Mouse (Mus musculus): ENCODE results near the gene Rev1. TPM values are rescaled to one million over a fixed set of nuclear protein-coding genes. Genes with fewer than 3 reads are reported as not detected.
"Not testable (repeated sequence)": the region's sequence is repeated elsewhere in the genome, so short reads cannot be mapped to it uniquely, and the experiment has no call there.

The Rev1 gene
- total RNA-seq, 2 experiments from 2014 or later = 36.7 to 38.6 TPM

- DNase-seq (ENCODE audit: low spot score in 2 of 2) = no peak
Measured at GRCm38 (mm10) chr1:38071326-38071725, 58.3 kb downstream of the Rev1 start.

GRCm38 (mm10) chr1:38067276-38067675 is 62.3 kb downstream of the Rev1 start:
- DNase-seq (ENCODE audit: low spot score in 2 of 2) = no peak

GRCm38 (mm10) chr1:38062156-38062555 is 67.4 kb downstream of the Rev1 start:
- DNase-seq (ENCODE audit: low spot score in 2 of 2) = not testable (repeated sequence)

DNA sequence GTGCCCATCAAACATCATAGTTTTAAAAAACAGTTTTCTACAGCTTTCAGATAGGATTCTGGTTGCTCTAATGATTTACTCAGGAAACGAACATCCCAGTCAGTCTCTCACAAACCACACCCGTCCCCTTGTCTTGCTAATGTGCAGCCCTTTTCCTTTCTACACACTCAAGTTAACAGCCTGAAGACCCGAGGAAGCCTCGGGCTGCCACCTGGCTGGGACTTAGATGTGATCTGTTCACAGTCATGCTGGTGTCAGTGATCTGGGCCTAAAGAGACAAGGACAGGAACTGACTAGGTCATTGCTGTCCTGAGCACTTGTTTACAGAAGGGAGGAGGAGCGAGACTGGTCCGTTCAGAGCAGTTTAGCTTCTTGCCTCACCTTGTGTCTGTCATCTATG is 71.2 kb downstream of the Rev1 start:
- DNase-seq (ENCODE audit: low spot score in 2 of 2) = no peak

DNA sequence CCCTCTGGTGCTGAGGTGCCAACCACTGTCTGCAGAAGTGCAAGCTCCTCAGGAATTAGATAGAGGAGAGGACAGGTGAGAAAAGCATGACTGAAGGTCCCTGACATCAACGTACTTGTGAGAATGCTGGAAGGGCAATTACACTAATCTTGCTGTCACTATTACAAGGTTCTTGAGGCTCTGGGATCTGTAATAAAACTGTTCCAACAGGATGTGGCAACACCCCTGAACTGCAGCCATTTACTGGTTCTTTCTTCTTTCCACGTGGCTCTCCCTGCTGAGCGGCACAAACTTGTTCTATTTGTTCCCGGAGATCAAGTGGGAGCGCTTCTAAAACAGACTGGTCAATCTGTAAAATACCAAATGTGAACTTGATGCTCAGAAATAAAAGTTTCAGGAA is 74.4 kb downstream of the Rev1 start:
- no peak for DNase-seq (ENCODE audit: low spot score in 2 of 2)

GRCm38 (mm10) chr1:38049562-38049961 is 80.0 kb downstream of the Rev1 start:
- no peak for DNase-seq (ENCODE audit: low spot score in 2 of 2)

DNA sequence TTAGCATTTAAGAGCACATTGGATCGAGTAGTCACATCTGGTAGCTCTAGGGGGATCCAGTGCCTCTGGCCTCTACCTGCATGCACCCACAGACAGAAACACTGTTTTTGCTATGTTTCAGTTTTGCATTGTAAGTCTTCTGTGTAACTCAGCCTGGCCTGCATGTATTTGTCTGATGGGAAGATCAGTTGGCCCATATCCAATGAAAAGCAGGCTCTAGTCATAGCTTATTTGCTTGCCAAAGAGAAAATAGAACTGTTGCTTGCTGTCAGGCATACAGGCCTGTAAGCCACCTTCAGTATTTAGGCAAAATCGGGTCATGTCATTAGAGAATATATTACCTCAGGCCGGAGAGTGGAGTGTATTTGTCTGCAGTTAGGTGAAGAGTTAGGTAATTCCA is 81.5 kb downstream of the Rev1 start:
- DNase-seq (ENCODE audit: low spot score in 2 of 2) = no peak

GRCm38 (mm10) chr1:38038898-38039297 is 90.7 kb downstream of the Rev1 start:
- no peak for DNase-seq (ENCODE audit: low spot score in 2 of 2)

- DNase-seq (ENCODE audit: low spot score in 2 of 2) = peak in 1 of 2 experiments; percentile 27
Measured at GRCm38 (mm10) chr1:38037375-38037774, 92.2 kb downstream of the Rev1 start.

DNA sequence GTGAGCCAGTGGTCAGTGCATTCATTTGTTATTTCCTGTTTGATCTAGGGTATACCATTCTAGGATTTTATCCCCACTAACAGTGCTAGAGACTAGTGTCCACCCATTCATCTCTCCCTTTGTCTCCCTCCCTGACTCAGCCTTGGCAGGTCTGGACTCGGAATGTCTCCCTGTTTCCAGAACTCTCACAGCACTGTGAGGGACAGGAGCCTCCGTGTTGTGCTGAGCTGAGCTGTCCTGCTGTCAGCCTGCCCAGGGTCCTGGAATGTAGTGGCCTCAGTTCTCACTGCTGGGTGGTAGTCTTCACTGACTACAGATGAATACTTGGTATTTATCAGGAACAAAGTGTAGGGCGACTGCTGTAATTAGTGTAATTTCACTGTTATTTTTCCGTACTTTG is 94.1 kb downstream of the Rev1 start:
- DNase-seq (ENCODE audit: low spot score in 2 of 2) = no peak

DNA sequence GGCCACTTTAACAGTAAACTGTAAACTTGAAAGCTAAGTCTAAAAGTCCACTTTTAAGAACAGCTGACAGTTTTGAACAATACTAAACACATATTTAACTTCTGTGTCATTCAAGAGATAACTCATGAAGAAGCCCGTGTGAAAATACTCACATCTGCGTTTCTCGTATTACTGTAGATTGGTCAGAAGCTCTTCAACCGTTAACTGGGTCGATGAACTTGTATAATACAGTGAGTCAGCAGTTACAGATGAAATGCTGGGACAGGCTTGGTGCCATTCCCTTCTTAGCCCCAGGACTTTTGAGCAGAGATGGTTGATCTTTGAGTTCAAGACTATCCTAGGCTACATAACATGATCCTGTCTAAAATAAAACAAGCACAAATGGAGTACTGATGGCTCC is 98.2 kb downstream of the Rev1 start:
- no peak for DNase-seq (ENCODE audit: low spot score in 2 of 2)

DNA sequence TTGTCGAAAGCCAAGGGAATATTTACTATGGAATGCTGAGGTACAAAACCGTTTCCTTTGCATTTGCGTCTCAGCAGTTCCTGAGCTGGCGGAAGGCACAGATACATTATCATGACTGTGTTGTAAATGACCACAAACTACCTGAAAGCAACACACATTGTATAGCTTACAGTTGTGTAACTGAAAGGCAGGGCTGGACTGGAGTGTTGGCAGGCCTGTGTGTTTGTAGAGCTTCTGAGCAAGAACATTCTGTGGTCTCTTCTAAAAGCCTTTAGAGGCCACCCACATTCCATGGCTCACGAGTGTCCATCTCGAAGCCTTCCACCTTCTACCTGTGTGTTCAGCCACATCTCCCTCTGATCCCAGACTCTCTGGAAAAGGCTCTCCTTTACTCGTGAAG is 102.3 kb downstream of the Rev1 start:
- DNase-seq (ENCODE audit: low spot score in 2 of 2) = no peak

DNA sequence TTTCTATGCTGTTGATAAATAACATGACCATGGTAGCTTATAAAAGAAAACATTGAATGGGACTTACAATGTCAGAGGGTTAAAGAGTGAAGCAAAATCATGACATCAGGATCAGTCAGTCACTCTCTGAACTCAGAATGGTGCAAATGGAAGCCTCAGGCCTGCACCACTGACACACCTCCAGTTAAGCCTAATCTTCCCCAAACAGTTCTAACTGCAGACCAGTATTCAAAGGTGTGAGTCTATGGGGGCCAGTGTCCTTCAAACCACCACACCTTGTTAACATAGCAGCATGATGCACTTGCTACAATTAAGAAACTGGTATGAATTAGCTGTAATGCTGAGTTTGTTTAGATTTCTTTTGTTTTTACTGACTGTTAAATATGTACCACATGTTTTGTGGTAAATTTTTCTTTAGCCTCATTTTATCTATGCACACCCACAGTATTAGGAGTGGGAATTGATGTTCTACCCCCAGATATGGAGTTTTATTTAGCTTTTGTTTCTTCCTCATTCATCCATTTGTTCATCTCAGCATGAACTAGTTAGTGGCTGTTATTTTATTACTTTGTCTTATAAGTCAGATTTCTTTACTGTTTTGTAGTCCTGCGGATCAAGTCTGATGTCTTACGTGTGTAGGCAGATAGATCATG is 114.9 kb downstream of the Rev1 start:
- DNase-seq (ENCODE audit: low spot score in 2 of 2) = no peak

- no peak for DNase-seq (ENCODE audit: low spot score in 2 of 2)
Measured at GRCm38 (mm10) chr1:38012509-38012908, 117.1 kb downstream of the Rev1 start.

DNA sequence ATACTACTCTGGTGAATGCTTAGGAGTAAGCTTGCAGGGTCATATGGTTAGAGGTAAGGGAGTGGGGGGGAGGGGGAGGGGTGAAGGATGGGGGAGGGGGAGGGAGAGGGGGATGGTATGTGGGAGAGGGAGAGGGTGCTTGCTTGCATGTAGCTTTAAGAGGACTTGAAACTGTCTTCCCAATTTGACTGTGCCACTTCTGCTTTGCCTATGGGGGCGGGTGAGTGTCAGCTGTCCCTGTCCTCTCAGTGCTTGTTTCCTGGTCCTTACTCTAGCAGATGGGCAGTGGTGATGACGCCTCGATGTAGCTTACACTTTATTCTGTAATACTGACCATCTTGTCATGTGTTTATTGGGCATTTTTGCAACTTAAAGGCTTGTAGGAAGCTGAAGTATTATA is 117.5 kb downstream of the Rev1 start:
- DNase-seq (ENCODE audit: low spot score in 2 of 2) = no peak

DNA sequence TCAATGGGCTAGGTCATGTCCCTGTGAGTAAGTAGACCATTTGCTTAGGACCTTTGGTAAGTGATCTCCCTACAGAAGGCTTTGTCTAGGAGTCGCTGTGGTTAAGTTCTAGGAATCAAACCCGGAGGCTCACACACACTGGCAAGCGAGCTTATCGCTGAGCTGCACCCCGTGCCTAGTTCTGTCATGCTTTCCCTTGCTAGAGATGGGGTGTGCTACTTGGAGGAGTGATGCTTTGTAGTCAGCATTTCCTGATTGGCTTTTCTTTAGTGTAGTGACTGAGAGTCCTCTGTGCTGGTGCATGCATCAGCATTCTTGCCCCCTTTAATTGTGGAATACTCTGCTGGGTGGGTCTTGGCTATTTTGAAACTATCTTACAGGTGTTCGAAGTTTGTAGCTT is 118.0 kb downstream of the Rev1 start:
- DNase-seq (ENCODE audit: low spot score in 2 of 2) = no peak

DNA sequence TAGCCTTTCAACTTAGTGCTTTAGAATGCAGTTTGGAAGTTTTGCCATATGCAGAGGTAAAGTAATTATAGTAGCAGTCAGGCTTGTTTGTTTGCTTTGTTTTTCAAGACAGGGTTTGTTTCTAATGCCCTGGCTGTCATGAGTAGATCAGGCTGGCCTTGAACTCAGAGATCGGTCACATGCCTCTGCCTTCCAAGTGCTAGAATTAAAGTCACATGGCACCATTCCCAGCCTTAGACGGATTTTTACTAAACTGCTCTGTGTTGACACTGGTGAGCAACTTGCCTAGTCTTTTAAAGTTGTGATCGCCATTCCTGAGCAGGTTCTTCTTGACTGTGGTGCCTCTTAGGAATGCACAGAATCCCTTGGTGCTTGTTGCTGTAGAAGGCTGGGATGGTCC is 122.9 kb downstream of the Rev1 start:
- no peak for DNase-seq (ENCODE audit: low spot score in 2 of 2)

DNA sequence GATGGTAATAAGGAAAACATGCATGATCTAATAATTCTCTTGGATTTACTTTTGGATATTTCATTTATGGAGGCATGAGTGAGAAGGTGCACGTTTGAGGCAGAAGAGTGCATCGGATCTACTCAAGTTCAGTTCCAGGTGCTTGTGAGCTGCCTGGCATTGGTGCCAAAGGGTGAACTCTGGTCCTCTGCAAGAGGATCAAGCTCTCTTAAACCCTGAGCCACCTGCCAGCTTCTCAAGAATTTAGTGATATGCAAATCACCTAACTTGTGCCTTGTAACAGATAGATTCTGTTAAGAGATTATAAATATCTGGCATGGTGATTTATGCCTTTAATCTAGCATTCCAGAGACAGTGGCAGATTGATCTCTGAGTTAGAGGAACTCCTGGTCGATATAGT is 126.6 kb downstream of the Rev1 start:
- no peak for DNase-seq (ENCODE audit: low spot score in 2 of 2)

Other genes with a start within 250 kb of the Rev1 start
- 10 to 100 TPM; 11.9 to 13.7 TPM for gene Mitd1, start 239.4 kb downstream of the Rev1 start, total RNA-seq (2021)
- 100 to 1,000 TPM; 142 to 164 TPM for gene Mrpl30, start 239.3 kb downstream of the Rev1 start, total RNA-seq (2021)
- not detected for gene Lyg2, start 213.3 kb downstream of the Rev1 start, total RNA-seq (2021)
- gene Lyg1, start 172.0 kb downstream of the Rev1 start, total RNA-seq (2021) = not detected
- 10 to 100 TPM; 66.7 to 68.6 TPM for gene Txndc9, start 131.9 kb downstream of the Rev1 start, total RNA-seq (2021)
- gene Eif5b, start 131.8 kb downstream of the Rev1 start, total RNA-seq (2021) = 10 to 100 TPM; 35.1 to 38.8 TPM

Data from layer of hippocampus, postnatal 10 days (tissue).